Mouse (Mus musculus) lung, postnatal 36 days (tissue): Measurements from ENCODE around the gene Vdr.
A peak's percentile ranks its signal among the peaks of the same experiment; 100 is the strongest.

ENCODE experiments used
- DNase-seq: peaks from one replicate; pipeline ENCODE4 v3.0.0; 2022; ENCODE audit warnings: mixed read lengths

Gene Vdr

GRCm38 (mm10) chr15:97844037-97845034 is 66.1 kb downstream of the Vdr start, which contains the start of gene Hdac7:
Gene Hdac7, minus strand, starts transcription at chr15:97844502.
- peak; percentile 68 for DNase-seq

GRCm38 (mm10) chr15:97843247-97843651 is 67.2 kb downstream of the Vdr start:
- no peak for DNase-seq

GRCm38 (mm10) chr15:97842058-97842457 is 68.4 kb downstream of the Vdr start:
- no peak for DNase-seq

- DNase-seq, result no peak
Measured at GRCm38 (mm10) chr15:97841383-97841782, 69.0 kb downstream of the Vdr start.

- peak; percentile 70 for DNase-seq
Measured at GRCm38 (mm10) chr15:97840781-97841180, 69.6 kb downstream of the Vdr start.

GRCm38 (mm10) chr15:97839991-97840455 is 70.4 kb downstream of the Vdr start:
- DNase-seq, result peak; percentile 94

- no peak for DNase-seq
Measured at GRCm38 (mm10) chr15:97839473-97839872, 71.0 kb downstream of the Vdr start.

GRCm38 (mm10) chr15:97839012-97839411 is 71.4 kb downstream of the Vdr start:
- DNase-seq, result no peak

- DNase-seq, result no peak
Measured at GRCm38 (mm10) chr15:97838395-97838794, 72.0 kb downstream of the Vdr start.

GRCm38 (mm10) chr15:97837491-97838061 is 72.9 kb downstream of the Vdr start:
- peak; percentile 85 for DNase-seq

GRCm38 (mm10) chr15:97836894-97837247 is 73.6 kb downstream of the Vdr start:
- DNase-seq, result no peak

- no peak for DNase-seq
Measured at GRCm38 (mm10) chr15:97836153-97836893, 74.1 kb downstream of the Vdr start.

GRCm38 (mm10) chr15:97832764-97833479 is 77.5 kb downstream of the Vdr start:
- no peak for DNase-seq

- DNase-seq, result peak; percentile 65
Measured at GRCm38 (mm10) chr15:97831987-97832640, 78.3 kb downstream of the Vdr start.

GRCm38 (mm10) chr15:97831242-97831986 is 79.0 kb downstream of the Vdr start:
- DNase-seq, result peak; percentile 80

GRCm38 (mm10) chr15:97830788-97831241 is 79.6 kb downstream of the Vdr start:
- peak; percentile 60 for DNase-seq

- no peak for DNase-seq
Measured at GRCm38 (mm10) chr15:97830253-97830787, 80.1 kb downstream of the Vdr start.

- no peak for DNase-seq
Measured at GRCm38 (mm10) chr15:97829432-97829831, 81.0 kb downstream of the Vdr start.

- peak; percentile 81 for DNase-seq
Measured at GRCm38 (mm10) chr15:97828901-97829338, 81.5 kb downstream of the Vdr start.

GRCm38 (mm10) chr15:97828221-97828842 is 82.1 kb downstream of the Vdr start:
- DNase-seq, result no peak
